Mouse (Mus musculus) heart, embryonic 11.5 days (tissue): ENCODE data around the gene Ncor2. TPM values are rescaled to one million over a fixed set of nuclear protein-coding genes. Genes with fewer than 3 reads are reported as not detected.

ENCODE experiments used
- ATAC-seq: fragments of 200-750 bp; cut with Nextera tagmentation; replicated peaks from 2 replicates; pipeline ENCODE4 v1.8.0; 2017; ENCODE audit warnings: moderate library complexity; ENCODE audit not compliant: insufficient number of reproducible peaks, low FRiP score, low TSS enrichment
- H3K27ac ChIP-seq: fragments of 300-500 bp; sonication (generic); 2 replicates; pipeline ENCODE4 v1.5.1; 2014; ENCODE audit warnings: mild to moderate bottlenecking, low read depth, low read length
- H3K27me3 ChIP-seq: fragments of 300-500 bp; sonication (generic); 2 replicates; pipeline ENCODE4 v1.6.1; 2014; ENCODE audit warnings: mild to moderate bottlenecking, low read length, mixed read lengths; ENCODE audit not compliant: control insufficient read depth, insufficient read depth
- H3K36me3 ChIP-seq: fragments of 300-500 bp; sonication (generic); 2 replicates; pipeline ENCODE4 v1.6.1; 2014; ENCODE audit warnings: mild to moderate bottlenecking, low read length, moderate library complexity, mixed read lengths; ENCODE audit not compliant: control insufficient read depth, insufficient read depth
- H3K4me1 ChIP-seq: fragments of 300-500 bp; sonication (generic); 2 replicates; pipeline ENCODE4 v1.6.1; 2014; ENCODE audit warnings: low read length; ENCODE audit not compliant: control insufficient read depth, insufficient read depth
- H3K4me2 ChIP-seq: fragments of 300-500 bp; sonication (generic); 2 replicates; pipeline ENCODE4 v1.6.1; 2014; ENCODE audit warnings: mild to moderate bottlenecking, moderate library complexity
- H3K4me3 ChIP-seq: fragments of 300-500 bp; sonication (generic); 2 replicates; pipeline ENCODE4 v1.5.1; 2014; ENCODE audit warnings: low read depth, low read length
- H3K9ac ChIP-seq: fragments of 300-500 bp; sonication (generic); 2 replicates; pipeline ENCODE4 v1.6.1; 2014; ENCODE audit warnings: mild to moderate bottlenecking, low read depth, low read length, moderate library complexity
- H3K9me3 ChIP-seq: fragments of 300-500 bp; sonication (generic); replicated peaks from 2 replicates; pipeline ENCODE4 v1.6.1; 2016; ENCODE audit warnings: low read length; ENCODE audit not compliant: control insufficient read depth
- WGBS: fragments of 180-500 bp; shearing (Covaris S2); extraction: QIAGEN DNeasy Blood & Tissue Kit; methylation state at CpG from one replicate; pipeline ENCODE4 v1.1.7; 2014; ENCODE audit not compliant: insufficient replicate concordance; 5-methylcytosine and 5-hydroxymethylcytosine counted together
- polyA plus RNA-seq: library from polyadenylated mRNA; unstranded; fragments of >200 nt; fragmentation: Nextera tagmentation; extraction: Ambion mirVana; gene quantifications from 2 replicates; pipeline ENCODE4 v1.2.1, GENCODE M21; 2014

Ncor2 gene
- polyA plus RNA-seq, 1 experiment from 2014 or later, result 18.8 TPM

DNA sequence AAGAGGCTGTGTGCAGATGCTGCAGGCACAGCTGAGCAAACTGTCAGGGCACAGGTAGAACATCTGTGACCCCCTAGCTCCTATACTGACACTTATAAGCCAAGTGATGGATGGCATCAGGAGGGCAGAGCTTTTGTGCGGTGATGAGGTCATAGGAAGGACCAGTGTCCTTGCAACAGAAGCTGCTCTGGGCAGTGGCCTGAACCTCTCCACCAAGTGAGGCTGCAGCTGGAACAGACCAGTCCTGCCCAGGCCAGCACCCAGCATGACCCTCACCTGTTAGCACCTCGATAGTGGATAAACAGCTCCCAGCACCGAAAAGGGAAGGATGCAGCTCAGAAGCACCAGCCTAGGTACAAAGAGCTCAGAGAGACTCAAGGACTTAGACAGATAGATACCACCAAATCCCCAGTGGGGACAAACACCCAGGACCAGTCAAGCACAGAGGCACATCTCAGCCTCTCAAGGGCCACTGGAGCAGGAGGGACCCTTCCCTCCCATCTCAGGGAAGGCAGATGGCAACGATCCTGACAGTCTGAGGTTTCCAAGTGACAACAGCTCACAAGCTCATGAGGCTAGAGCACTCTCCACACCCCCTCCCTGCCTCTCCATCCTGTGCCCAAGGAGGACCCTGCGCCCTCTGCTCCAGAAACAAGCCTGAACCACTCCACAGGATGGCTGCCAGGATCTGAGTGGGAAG, 42.6 kb downstream of the Ncor2 start:
- Histone ChIP-seq H3K36me3 (no peaks in the 10 kb centered on the region), H3K4me2 (no peak overlapping the region), H3K4me3 (no peak overlapping the region), H3K9me3 (no peaks in the 10 kb centered on the region), H3K9ac (0 out of 2 replicates have a peak overlapping the region, but pooled peaks have one; percentile 17), H3K4me1 (peaks cover 83% of the 10 kb centered on the region), H3K27me3 (no peaks in the 10 kb centered on the region), H3K27ac (0 out of 2 replicates have a peak overlapping the region, but pooled peaks have one; percentile 3)
- WGBS, result 50% methylated on average over 5 of the region's 5 CpGs
- no peak for ATAC-seq

DNA sequence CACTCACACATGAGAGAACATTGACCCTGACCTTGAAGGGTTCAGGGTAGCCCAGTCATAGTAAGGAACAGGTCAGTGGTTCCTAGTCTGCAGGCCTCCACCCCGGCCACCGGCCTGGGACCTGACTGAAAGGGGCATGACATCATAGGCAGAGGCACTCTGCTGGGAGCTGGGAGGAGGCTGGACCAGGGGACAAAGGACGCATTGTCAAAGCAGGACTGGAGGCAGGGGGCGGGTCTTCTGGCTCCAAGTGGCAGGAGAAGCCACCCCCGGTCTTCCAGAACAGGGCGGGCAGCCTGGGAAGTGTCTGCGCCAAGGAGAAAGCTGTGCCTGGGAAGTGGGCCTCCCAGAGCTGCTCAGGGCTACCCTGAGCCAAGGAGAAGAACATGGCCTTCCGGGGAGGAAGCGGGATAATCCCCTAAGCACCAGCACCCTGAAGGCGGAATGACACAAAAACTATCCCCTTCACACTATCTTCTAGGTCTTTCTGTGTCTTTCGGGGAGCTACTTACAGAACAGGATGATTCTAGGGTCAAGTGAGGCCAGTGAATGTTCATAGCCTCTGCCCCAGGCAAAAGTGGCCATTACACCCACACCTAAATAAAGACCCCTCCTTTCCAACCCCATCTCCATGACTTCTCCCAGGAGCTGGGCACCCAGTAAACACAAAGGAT, 44.1 kb downstream of the Ncor2 start:
- WGBS, result 19% methylated on average over 11 of the region's 11 CpGs
- Histone ChIP-seq H3K27ac (peak overlapping the region; percentile 92), H3K27me3 (no peaks in the 10 kb centered on the region), H3K36me3 (no peaks in the 10 kb centered on the region), H3K9ac (peak overlapping the region; percentile 61), H3K4me2 (peak overlapping the region; percentile 40; the same call in 1 of the 2 replicates), H3K4me1 (peaks cover 84% of the 10 kb centered on the region), H3K9me3 (no peaks in the 10 kb centered on the region), H3K4me3 (no peak overlapping the region)
- peak; percentile 21; the same call in 1 of the 2 replicates for ATAC-seq

DNA sequence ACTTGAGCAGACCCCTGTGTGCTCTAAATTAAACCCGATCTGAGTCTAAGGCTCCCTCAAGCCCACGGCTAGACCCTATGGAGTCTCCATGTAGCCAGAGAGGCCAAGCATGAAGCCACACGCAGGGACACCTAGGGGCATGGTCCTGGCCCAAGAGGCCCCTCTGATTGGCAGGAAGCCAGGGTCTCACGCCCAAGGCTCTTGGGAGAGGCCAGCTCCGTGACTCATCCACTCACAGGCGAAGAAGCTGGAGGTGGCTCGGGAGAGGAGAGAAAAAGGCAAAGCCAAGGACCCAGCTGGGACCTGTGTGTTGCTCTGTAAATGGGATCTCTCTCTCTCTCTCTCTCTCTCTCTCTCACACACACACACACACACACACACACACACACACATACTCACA, 44.6 kb downstream of the Ncor2 start:
- H3K4me2 ChIP-seq, result peak overlapping the region; percentile 40; the same call in 1 of the 2 replicates
- 44% methylated on average over 7 of the region's 7 CpGs for whole genome bisulfite sequencing
- peak overlapping the region; percentile 92 for H3K27ac ChIP-seq
- ATAC-seq, result no peak
- H3K4me1 ChIP-seq, result peaks cover 84% of the 10 kb centered on the region
- H3K9me3 ChIP-seq, result no peaks in the 10 kb centered on the region
- H3K36me3 ChIP-seq, result no peaks in the 10 kb centered on the region
- H3K27me3 ChIP-seq, result no peaks in the 10 kb centered on the region
- H3K9ac ChIP-seq, result peak overlapping the region; percentile 61
- H3K4me3 ChIP-seq, result no peak overlapping the region

DNA sequence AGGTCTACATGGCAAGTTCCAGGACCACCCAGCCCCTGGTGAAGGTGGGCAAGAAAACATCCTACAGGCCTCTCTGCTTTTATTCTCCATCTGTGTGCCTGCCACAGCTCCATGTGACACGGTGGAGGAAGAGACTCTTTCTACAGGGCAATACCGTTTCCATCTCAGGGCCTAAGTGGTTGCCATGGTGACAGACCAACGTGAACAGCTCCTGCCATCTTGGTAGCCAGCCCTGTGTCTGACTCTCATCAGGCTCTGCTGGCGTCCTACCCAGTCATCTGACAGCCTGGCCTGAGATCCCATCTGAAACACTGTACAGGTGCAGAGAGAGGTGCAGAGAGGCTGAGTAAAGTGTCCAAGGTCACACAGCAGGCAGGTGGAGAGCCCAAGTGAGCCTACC, 45.4 kb downstream of the Ncor2 start:
- ATAC-seq, result no peak
- 57% methylated on average over 4 of the region's 4 CpGs for WGBS
- H3K36me3 ChIP-seq, result no peaks in the 10 kb centered on the region
- H3K4me3 ChIP-seq, result no peak overlapping the region
- H3K9ac ChIP-seq, result no peak overlapping the region
- peaks cover 84% of the 10 kb centered on the region for H3K4me1 ChIP-seq
- no peaks in the 10 kb centered on the region for H3K27me3 ChIP-seq
- no peaks in the 10 kb centered on the region for H3K9me3 ChIP-seq
- H3K27ac ChIP-seq, result peak overlapping the region; percentile 92
- no peak overlapping the region for H3K4me2 ChIP-seq

DNA sequence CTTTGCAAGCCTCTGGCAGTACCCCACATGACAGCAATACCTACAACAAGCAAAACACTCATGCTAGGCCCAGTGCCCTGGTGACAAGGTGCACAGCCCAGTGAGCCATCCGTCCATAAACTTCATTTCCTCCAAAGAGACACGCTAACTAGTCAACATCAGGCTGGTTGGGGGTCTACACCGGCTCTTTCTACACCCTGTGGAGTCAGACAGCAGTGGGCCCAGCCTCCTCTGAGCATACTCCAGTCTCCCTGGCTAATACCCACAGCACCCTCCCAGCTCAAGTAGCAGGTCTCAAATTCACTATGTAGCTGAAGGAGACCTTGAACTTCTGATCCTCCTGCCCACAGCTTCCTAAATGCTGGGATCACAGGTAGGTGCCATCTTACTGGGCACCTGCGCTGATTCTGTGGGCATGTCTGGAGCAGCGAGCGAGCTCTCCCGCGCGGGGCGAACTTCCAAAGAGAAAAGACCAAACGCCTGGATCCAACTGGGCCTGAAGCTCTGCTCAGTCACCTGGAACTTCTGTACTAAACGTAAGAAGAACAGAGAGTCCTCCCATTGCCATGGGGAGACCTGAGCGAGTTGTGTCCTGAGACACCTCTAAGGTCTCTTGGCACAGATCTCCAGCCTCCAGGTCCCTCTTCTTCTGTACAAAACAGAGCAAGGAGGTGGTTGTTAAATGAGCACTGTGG, 46.3 kb downstream of the Ncor2 start:
- Histone ChIP-seq H3K36me3 (no peaks in the 10 kb centered on the region), H3K4me1 (peaks cover 83% of the 10 kb centered on the region), H3K27me3 (no peaks in the 10 kb centered on the region), H3K9ac (no peak overlapping the region), H3K4me3 (no peak overlapping the region), H3K4me2 (no peak overlapping the region), H3K27ac (no peak overlapping the region; the same call in 1 of the 2 replicates), H3K9me3 (no peaks in the 10 kb centered on the region)
- no peak for ATAC-seq
- WGBS, result 89% methylated on average over 13 of the region's 13 CpGs

DNA sequence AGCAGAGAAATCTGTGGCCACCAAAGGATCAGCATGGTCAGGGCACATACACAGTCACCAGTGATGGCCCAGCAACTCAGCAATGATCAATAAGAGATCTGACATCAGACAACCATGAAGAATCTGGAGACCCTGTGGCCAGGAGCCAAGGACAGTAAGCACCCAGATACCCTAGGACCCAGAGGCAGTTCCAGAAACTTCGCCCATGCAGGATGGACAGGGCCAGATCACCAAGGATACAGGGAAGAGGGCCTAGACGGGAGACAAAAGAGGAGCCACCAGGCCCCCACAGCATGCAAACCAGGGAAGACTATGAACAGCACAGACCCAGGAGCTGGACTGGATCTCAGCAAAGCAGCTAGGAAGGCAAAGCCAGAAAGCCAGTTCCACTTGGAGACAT, 47.0 kb downstream of the Ncor2 start:
- 76% methylated on average over 2 of the region's 2 CpGs for WGBS
- peaks cover 82% of the 10 kb centered on the region for H3K4me1 ChIP-seq
- no peak overlapping the region for H3K9ac ChIP-seq

DNA sequence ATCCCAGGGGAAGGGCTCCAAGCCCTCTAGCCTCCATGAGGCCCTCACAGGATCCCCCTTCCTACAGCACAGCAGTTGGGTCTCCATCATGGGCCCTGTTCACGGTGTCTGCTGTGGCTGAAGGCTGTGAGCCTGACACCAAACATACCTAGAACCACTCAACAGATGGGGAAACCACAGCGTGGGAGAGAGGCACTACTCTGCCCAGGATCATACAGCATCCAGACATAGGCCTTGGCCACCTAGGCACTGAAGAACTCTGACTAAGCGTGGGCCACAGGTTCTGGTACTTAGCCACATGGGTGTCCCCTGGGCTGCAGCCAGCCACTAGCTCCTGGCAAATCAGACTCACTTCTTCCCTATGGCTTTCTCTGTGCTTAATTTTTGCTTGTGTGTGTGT, 48.6 kb downstream of the Ncor2 start:
- Histone ChIP-seq H3K4me2 (no peak overlapping the region), H3K4me1 (peaks cover 78% of the 10 kb centered on the region), H3K4me3 (no peak overlapping the region), H3K9me3 (no peaks in the 10 kb centered on the region), H3K27me3 (no peaks in the 10 kb centered on the region), H3K27ac (no peak overlapping the region; the same call in 1 of the 2 replicates), H3K9ac (no peak overlapping the region), H3K36me3 (no peaks in the 10 kb centered on the region)
- 84% methylated on average over 3 of the region's 3 CpGs for WGBS
- ATAC-seq, result no peak

More for the DNA sequence above, 47.0 kb downstream of the Ncor2 start:
- no peak for ATAC-seq
- no peaks in the 10 kb centered on the region for H3K9me3 ChIP-seq
- no peak overlapping the region for H3K4me2 ChIP-seq
- no peak overlapping the region for H3K4me3 ChIP-seq
- H3K27ac ChIP-seq, result no peak overlapping the region
- no peaks in the 10 kb centered on the region for H3K27me3 ChIP-seq
- H3K36me3 ChIP-seq, result no peaks in the 10 kb centered on the region

DNA sequence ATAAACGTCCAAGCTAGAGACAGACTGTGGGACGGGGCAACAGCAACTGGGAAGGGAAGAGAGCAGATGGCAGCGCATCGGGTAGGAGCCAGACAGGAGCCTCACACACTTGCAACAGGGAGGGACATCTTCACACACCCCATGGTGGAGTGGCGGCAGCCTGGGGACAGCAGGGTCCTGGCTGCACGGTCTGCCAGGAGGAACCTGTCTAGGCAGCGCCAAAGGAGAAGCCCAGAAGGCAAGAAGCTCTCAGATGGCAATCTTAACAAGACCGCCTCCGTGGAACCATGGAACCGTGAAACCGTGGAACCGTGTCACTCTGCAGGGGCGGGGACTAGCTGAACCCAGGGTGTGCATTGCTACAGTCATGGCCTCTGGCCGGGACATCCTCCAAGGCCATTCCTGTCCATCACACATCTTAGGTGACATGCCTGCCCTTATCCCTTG, 50.1 kb downstream of the Ncor2 start:
- Histone ChIP-seq H3K9ac (no peak overlapping the region), H3K9me3 (no peaks in the 10 kb centered on the region), H3K4me3 (no peak overlapping the region), H3K27ac (peak overlapping the region; percentile 47), H3K4me2 (no peak overlapping the region), H3K36me3 (no peaks in the 10 kb centered on the region), H3K27me3 (no peaks in the 10 kb centered on the region), H3K4me1 (peaks cover 74% of the 10 kb centered on the region)
- ATAC-seq, result no peak
- WGBS, result 74% methylated on average over 14 of the region's 14 CpGs
